Mouse (Mus musculus) ES-Bruce4 (cell line): ENCODE measurements around the gene Tenm4. TPM values are rescaled to one million over a fixed set of nuclear protein-coding genes. Genes with fewer than 3 reads are reported as not detected.

Experiments
- H3K27ac ChIP-seq: 2 replicates; pipeline ENCODE4 v1.5.1; 2012; ENCODE audit warnings: low read length, inconsistent platforms; ENCODE audit not compliant: insufficient read depth
- H3K27me3 ChIP-seq: 2 replicates; pipeline ENCODE4 v1.6.1; 2012; ENCODE audit warnings: mild to moderate bottlenecking, low read length, inconsistent platforms; ENCODE audit not compliant: control insufficient read depth, poor library complexity, insufficient read depth, severe bottlenecking
- H3K36me3 ChIP-seq: 2 replicates; pipeline ENCODE4 v1.6.1; 2012; ENCODE audit warnings: inconsistent platforms, mild to moderate bottlenecking, low read length, moderate library complexity; ENCODE audit not compliant: control insufficient read depth, poor library complexity, insufficient read depth, severe bottlenecking
- H3K4me1 ChIP-seq: one replicate; pipeline ENCODE4 v1.8.1; 2011; ENCODE audit warnings: low read length; ENCODE audit not compliant: control insufficient read depth, insufficient read depth
- H3K4me3 ChIP-seq: 2 replicates; pipeline ENCODE4 v1.5.1; 2011; ENCODE audit warnings: low read depth, mild to moderate bottlenecking, low read length
- H3K9ac ChIP-seq: 2 replicates; pipeline ENCODE4 v1.6.1; 2012; ENCODE audit warnings: low read depth, mild to moderate bottlenecking, inconsistent platforms; ENCODE audit not compliant: poor library complexity, severe bottlenecking
- H3K9me3 ChIP-seq: replicated peaks from 2 replicates; pipeline ENCODE4 v1.6.1; 2012; ENCODE audit warnings: mild to moderate bottlenecking, low read length, inconsistent platforms; ENCODE audit not compliant: control insufficient read depth, poor library complexity, insufficient read depth, severe bottlenecking
- CTCF ChIP-seq: IDR thresholded peaks from one replicate; pipeline ENCODE4 v1.8.1; 2011; ENCODE audit warnings: low read depth, low read length
- EP300 ChIP-seq: IDR thresholded peaks from 2 replicates; pipeline ENCODE4 v1.6.1; 2011; ENCODE audit warnings: low read depth, low read length; ENCODE audit not compliant: insufficient read depth
- POLR2A ChIP-seq: IDR thresholded peaks from one replicate; pipeline ENCODE4 v1.8.1; 2011; ENCODE audit warnings: low read length; ENCODE audit not compliant: insufficient read depth
- polyA plus RNA-seq: library from polyadenylated mRNA; stranded (reverse); fragments of >200 nt; gene quantifications from 2 replicates; pipeline ENCODE4 v1.2.4, GENCODE M21; 2011; ENCODE audit warnings: low read depth; ENCODE audit not compliant: missing spikeins, insufficient read depth, insufficient read length

The Tenm4 gene
- polyA plus RNA-seq, 1 experiment: 4.8 TPM

DNA sequence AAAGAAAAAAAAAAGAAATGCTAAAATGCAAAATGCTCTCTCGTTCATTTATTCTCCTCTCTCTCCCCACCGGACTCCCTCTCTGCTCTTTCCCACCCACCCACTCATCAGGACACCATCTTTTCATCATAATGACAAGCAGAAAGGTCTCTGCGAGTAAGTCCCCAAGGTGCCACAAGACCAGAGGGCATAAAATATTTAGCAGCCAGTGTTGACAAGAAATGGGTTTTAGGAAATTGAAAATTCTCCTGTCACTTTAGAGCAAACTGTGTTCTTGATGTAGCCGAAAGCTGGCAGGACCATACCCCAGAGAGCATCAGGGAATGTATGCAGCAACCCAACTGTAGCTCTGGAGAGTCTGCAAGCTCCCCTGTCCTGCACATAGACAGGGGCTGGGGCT, 700.0 kb downstream of the Tenm4 start:
- TF ChIP-seq CTCF: no peak
- no peak for TF ChIP-seq POLR2A
- TF ChIP-seq EP300: no peak
- H3K4me3 ChIP-seq: no peak overlapping the region
- no peaks in the 10 kb centered on the region for H3K27me3 ChIP-seq
- no peak overlapping the region for H3K9ac ChIP-seq
- no peak overlapping the region for H3K27ac ChIP-seq
- no peaks in the 10 kb centered on the region for H3K4me1 ChIP-seq
- H3K9me3 ChIP-seq: no peaks in the 10 kb centered on the region
- H3K36me3 ChIP-seq: no peaks in the 10 kb centered on the region

DNA sequence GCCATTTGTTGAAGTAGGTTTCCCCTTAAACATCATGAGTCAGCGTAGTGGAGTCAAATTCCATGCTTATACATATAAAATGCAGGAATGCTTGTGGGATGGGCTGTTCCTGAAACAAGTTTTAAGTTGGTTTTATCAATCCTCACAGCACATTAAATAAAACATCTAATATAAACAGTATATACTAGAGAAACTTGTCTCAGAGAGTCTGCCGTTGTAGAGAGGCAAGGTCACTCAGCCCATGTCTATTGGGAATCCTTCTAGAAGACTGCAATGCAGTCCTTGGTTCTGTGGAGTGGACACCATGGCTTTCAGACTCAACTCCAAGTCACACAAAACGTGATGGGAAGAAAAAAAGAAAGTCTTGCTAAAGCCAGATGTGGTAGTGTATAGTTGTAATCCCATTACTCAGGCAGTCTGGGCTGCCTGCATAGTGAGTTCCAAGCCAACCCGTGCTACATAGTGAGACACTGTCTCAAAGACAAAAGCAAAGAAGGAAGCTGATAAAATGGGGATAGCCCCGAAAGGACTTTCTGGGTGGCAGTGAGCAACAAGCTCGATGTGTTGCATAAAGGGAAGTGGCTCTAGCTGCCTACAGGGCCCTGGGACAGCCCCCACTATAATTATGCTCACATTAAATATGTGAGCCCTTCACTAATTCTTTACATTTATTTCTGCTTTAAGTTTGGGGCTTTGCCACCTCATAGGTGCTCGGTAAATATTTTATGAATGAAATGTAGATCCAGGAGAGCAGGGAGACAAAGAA, 707.6 kb downstream of the Tenm4 start:
- Histone ChIP-seq H3K36me3 (no peaks in the 10 kb centered on the region), H3K27me3 (no peaks in the 10 kb centered on the region), H3K4me3 (no peak overlapping the region), H3K9me3 (no peaks in the 10 kb centered on the region), H3K27ac (no peak overlapping the region), H3K9ac (no peak overlapping the region), H3K4me1 (no peaks in the 10 kb centered on the region)
- TF ChIP-seq EP300 (no peak), POLR2A (no peak), CTCF (no peak)

DNA sequence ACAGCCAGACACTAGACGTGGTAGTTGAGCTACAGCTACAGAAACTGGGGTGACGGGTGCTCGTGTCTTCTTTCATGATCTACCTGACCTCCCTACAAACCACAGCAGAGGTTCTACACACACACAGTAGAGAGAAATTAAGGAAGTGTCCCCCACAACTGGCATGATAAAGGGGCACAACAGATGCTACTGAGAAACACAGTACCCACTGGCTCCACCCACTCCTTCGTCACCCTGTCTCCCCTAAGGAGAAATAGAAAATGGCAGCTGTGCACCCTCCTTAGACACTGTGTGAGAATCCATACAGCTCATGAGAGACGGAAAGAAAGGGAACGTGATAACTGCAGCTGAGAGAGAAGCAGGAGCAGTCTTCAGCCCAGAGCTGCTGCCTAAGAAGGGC, 708.5 kb downstream of the Tenm4 start:
- no peaks in the 10 kb centered on the region for H3K4me1 ChIP-seq
- H3K4me3 ChIP-seq: no peak overlapping the region
- H3K9me3 ChIP-seq: no peaks in the 10 kb centered on the region
- H3K36me3 ChIP-seq: no peaks in the 10 kb centered on the region
- no peaks in the 10 kb centered on the region for H3K27me3 ChIP-seq
- TF ChIP-seq CTCF: no peak
- no peak for TF ChIP-seq POLR2A
- TF ChIP-seq EP300: no peak
- H3K27ac ChIP-seq: no peak overlapping the region
- H3K9ac ChIP-seq: no peak overlapping the region

DNA sequence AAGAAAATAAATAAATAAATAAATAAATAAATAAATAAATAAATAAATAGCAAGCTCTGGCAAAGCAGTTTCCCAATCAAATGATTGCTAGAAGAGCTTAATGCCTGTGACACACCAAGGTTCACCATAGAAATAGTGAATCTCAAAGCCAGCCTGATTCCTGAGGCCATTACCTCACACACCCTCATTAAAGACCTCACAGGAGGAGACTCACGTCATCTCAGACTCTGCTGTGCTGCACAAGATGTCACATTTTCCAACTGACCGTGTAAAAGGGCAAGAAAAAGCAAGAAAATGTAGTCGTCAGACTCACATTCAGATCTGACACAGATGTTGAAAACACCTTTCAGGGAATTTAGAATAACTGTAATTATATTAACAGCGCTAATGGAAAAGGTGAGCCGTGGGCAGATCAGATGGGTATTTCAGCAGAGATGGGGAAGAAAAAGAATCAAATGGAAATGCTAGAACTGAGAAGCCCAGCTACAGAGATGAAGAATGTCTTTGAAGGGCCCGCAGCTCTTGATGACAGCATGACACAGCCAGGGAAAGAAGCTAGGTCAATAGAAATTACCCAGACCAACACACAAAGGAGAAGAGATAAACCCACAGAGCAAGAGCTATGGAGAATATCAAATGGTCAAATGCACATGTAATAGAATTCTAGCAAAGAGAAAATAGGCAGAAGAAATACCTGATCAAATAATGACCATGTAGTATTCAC, 709.3 kb downstream of the Tenm4 start:
- no peak overlapping the region for H3K27ac ChIP-seq
- no peaks in the 10 kb centered on the region for H3K4me1 ChIP-seq
- H3K9me3 ChIP-seq: no peaks in the 10 kb centered on the region
- H3K36me3 ChIP-seq: no peaks in the 10 kb centered on the region
- H3K9ac ChIP-seq: no peak overlapping the region
- TF ChIP-seq POLR2A (no peak), EP300 (no peak), CTCF (no peak)
- no peaks in the 10 kb centered on the region for H3K27me3 ChIP-seq
- no peak overlapping the region for H3K4me3 ChIP-seq

DNA sequence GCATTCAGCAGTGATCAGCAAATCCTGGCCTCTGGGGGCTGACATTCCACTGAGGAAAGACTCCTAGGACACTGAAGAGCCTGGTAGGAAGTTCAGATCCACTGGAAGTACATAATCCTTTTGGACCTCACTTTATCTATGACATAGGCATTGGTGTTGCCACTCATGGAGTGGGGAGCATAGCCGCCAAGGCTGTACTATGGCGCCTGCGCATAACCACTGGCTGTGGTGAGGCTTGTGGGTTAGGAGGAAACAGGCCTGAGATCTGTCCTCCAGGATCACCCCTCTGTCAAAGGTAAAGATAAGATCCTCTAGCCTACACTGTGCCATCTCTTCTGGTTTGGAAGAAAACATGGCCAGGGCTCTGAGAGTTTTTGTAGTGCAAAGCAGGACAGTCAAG, 712.3 kb downstream of the Tenm4 start:
- no peak for TF ChIP-seq POLR2A
- no peak for TF ChIP-seq CTCF
- no peak for TF ChIP-seq EP300
- Histone ChIP-seq H3K27me3 (no peaks in the 10 kb centered on the region), H3K27ac (no peak overlapping the region), H3K9ac (no peak overlapping the region), H3K4me3 (no peak overlapping the region), H3K36me3 (no peaks in the 10 kb centered on the region), H3K9me3 (no peaks in the 10 kb centered on the region), H3K4me1 (no peaks in the 10 kb centered on the region)

DNA sequence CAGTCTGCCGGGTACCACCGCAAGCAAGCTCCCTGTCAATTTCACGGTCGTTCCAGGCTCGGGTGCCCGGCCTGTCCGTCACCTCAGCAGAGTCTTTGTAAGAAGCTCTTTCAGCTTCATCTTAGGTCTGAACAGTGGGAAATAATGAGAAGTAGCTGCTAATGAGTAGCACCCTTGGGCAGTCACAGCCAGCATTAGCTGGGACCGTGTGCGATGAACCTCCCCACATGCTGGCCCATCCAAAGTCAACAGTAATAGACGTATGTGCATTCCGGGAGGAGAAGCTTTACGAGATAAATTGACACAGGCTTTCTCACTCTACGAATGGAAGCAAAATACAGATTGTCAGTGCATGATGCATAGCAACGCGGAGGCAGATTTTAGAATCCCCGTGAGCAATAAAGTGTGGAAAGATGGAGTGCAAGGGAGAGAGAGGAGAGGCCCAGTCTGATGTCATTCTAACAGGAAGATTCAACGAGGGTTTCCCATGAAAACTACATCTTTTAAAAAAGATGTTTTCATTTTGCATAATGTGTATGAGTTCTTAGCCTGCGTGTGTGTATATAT, 716.1 kb downstream of the Tenm4 start:
- H3K27me3 ChIP-seq: no peaks in the 10 kb centered on the region
- H3K36me3 ChIP-seq: no peaks in the 10 kb centered on the region
- H3K27ac ChIP-seq: no peak overlapping the region
- peaks cover 9% of the 10 kb centered on the region; the same call in 1 of the 2 replicates for H3K9me3 ChIP-seq
- no peak for TF ChIP-seq CTCF
- H3K9ac ChIP-seq: no peak overlapping the region
- H3K4me1 ChIP-seq: no peaks in the 10 kb centered on the region
- no peak overlapping the region for H3K4me3 ChIP-seq
